Mouse (Mus musculus) thymus, adult 2 months (tissue): ENCODE data around the gene Gm29776.

Experiments
- CTCF ChIP-seq: fragments of 200-500 bp; IDR thresholded peaks from 2 replicates; pipeline ENCODE4 v1.5.1; 2012; ENCODE audit warnings: mild to moderate bottlenecking, control low read depth, low read length, moderate library complexity, borderline replicate concordance; ENCODE audit not compliant: control insufficient read depth, poor library complexity, insufficient read depth; ENCODE audit errors: extremely low read depth
- POLR2A ChIP-seq: fragments of 200-500 bp; IDR thresholded peaks from 2 replicates; pipeline ENCODE4 v1.6.1; 2012; ENCODE audit warnings: mild to moderate bottlenecking, low read length, control low read depth, moderate library complexity; ENCODE audit not compliant: control insufficient read depth, poor library complexity, insufficient read depth; ENCODE audit errors: extremely low read depth

DNA sequence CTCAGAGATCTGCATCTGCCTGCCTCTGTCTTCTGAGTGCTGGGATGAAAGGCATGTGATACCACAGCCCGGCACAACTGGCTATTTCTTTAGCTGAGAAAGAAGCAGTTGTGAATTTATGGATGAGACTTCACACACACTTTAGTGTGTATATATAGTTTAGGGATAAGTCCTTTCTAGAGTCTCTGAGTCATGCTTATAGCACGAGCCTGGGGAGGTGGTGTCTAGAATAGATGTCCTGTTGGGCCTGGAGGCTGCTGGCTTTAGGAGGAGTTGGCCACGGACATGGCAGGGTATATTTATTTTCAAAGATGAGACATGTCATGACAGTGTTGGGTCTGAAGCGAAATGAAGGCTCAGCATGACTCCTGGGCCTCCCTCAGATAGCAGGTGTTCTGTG, 35.4 kb upstream of the Gm29776 start:
- TF ChIP-seq CTCF: no peak
- no peak for TF ChIP-seq POLR2A
